Mouse (Mus musculus) MEL (cell line): ENCODE measurements around the gene Cldn12. TPM values are rescaled to one million over a fixed set of nuclear protein-coding genes. Genes with fewer than 3 reads are reported as not detected.

Source experiments
- polyA plus RNA-seq, 2 experiments: library from polyadenylated mRNA; stranded (reverse) in 1 of 2; unstranded in 1 of 2; fragments of >175 nt in 1 of 2; fragments of >200 nt in 1 of 2; gene quantifications; 2 replicates each; pipeline versions ENCODE4 v1.2.1 to v1.2.4; 2012; ENCODE audit warnings: low replicate concordance in 2 of 2, low read depth in 1 of 2; ENCODE audit not compliant: insufficient read length in 2 of 2, insufficient read depth in 1 of 2, missing spikeins in 1 of 2
- total RNA-seq: library from RNA; depleted of rRNA; stranded (reverse); fragments of 300-350 nt; gene quantifications from 2 replicates; pipeline ENCODE4 v1.2.3, GENCODE M21; 2012; rRNA removed

The Cldn12 gene
- total and polyA plus RNA-seq, 3 experiments: 3.2 to 4.7 TPM; not detected in 1

Other genes starting within 250 kb of the Cldn12 start
- gene Cdk14, start 94.6 kb downstream of the Cldn12 start, total RNA-seq: not detected in 2 replicates
- gene Cdk14, start 94.6 kb downstream of the Cldn12 start, polyA plus RNA-seq: not detected
- gene 1700015F17Rik, start 35.8 kb downstream of the Cldn12 start, total RNA-seq: not detected in 2 replicates
- gene 1700015F17Rik, start 35.8 kb downstream of the Cldn12 start, polyA plus RNA-seq: not detected
- gene Gtpbp10, start 44.6 kb upstream of the Cldn12 start, total RNA-seq: not detected in 2 replicates
- not detected for gene Gtpbp10, start 44.6 kb upstream of the Cldn12 start, polyA plus RNA-seq
- gene Gm8773, start 58.8 kb upstream of the Cldn12 start, total RNA-seq: not detected in 2 replicates
- gene Gm8773, start 58.8 kb upstream of the Cldn12 start, polyA plus RNA-seq: not detected
- gene Cfap69, start 149.3 kb upstream of the Cldn12 start, total RNA-seq: not detected in 2 replicates
- gene Cfap69, start 149.3 kb upstream of the Cldn12 start, polyA plus RNA-seq: not detected
- gene Steap2, start 179.6 kb upstream of the Cldn12 start, total RNA-seq: not detected in 2 replicates
- gene Steap2, start 179.6 kb upstream of the Cldn12 start, polyA plus RNA-seq: not detected
- gene Steap1, start 234.4 kb upstream of the Cldn12 start, total RNA-seq: not detected in 2 replicates
- not detected for gene Steap1, start 234.4 kb upstream of the Cldn12 start, polyA plus RNA-seq